Mouse (Mus musculus): Measurements from ENCODE around the gene Cars2. TPM values are rescaled to one million over a fixed set of nuclear protein-coding genes. Genes with fewer than 3 reads are reported as not detected.

Gene Cars2
- polyA plus RNA-seq, 1 experiment from 2014 or later = 17.8 TPM

DNA sequence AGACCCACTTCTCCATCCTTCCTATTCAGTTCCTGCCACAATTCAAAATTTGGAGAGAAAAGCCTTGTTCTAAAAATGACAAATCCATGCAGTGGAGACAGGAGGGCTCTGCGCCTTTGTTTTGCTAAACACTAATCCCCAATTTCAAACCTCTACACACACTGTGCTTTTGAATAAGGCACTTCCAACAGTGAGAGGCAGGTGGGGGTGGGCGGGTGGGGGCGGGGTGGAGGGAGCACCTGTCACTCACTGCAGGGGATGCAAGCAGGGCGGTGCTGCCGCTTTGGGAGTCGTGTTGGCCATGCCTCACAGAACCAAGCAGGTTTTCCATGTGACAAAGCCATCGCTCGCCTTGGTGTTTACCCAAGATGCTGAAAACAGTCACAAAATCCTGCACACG, 16.1 kb downstream of the Cars2 start:
- Histone ChIP-seq H3K4me3 (ENCODE audit: low read depth, low read length) (no peak overlapping the region), H3K4me1 (ENCODE audit: control insufficient read depth, insufficient read depth, low read length) (no peaks in the 10 kb centered on the region), H3K36me3 (ENCODE audit: control insufficient read depth, insufficient read depth, low read length) (peaks cover 2% of the 10 kb centered on the region; the same call in 1 of the 2 replicates), H3K9me3 (ENCODE audit: control insufficient read depth, low read length) (no peaks in the 10 kb centered on the region), H3K9ac (ENCODE audit: low read length) (no peak overlapping the region), H3K4me2 (ENCODE audit: low read depth, severe bottlenecking) (no peak overlapping the region), H3K27ac (replicated peaks; ENCODE audit: low read depth, low read length) (no peak overlapping the region), H3K27me3 (ENCODE audit: control insufficient read depth, insufficient read depth, low read length) (no peaks in the 10 kb centered on the region)
- no peak for DNase-seq (ENCODE audit: low spot score)
- 45% methylated on average over 9 of the region's 9 CpGs for WGBS
- ATAC-seq (ENCODE audit: insufficient number of reproducible peaks, low FRiP score, low TSS enrichment, low read depth) = no peak

DNA sequence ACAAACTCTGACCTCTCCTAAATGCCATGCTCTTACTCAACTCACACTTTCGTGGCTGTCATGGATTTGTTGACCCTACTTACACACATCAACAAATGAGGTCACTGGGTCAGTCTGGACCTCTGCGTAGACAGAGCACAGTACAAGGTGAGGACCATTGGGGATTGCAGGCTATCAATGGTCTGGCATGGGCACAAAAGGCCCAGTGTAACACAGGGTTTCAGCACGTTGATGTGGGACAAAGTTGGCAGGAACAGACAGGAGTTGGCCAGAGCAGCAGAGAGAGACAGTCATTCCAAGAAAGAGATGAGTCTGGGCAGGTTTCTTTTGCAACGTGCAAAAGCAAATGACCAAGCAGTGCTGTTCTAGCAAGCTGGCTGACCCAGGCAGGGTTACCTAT, 19.7 kb downstream of the Cars2 start:
- no peak overlapping the region for H3K4me3 ChIP-seq (ENCODE audit: low read depth, low read length)
- peaks cover 4% of the 10 kb centered on the region for H3K36me3 ChIP-seq (ENCODE audit: control insufficient read depth, insufficient read depth, low read length)
- H3K27me3 ChIP-seq (ENCODE audit: control insufficient read depth, insufficient read depth, low read length) = no peaks in the 10 kb centered on the region

DNA sequence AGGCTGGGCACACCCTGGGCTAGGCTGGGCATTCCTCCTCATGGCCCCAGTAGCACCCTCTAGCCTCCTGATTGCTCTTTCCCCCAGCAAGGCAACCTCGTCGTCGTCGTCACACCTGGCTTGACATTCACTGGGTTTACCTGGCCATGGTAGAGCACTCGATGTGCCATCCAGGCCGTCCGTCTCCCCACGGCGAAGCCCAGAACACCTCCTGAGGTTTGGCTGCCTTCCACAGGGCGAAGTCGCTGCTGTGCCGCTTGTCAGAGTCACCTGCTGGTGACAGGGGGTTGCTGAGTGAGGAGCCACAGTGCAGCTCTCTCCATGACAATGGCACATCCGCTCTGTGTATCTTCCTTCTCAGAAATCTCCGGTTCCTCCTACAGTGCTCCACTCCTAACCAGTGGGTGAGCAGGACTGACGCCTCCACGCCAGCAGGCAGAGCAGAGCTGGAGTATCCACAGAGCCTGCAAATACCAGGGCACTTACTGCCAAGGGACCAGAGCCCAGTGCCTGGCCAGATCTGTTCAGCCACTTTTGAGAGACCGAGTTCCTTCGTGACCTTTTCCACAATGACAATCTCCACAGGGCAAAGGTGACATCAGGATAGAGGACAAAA, 20.3 kb downstream of the Cars2 start:
- H3K27ac ChIP-seq (replicated peaks; ENCODE audit: low read depth, low read length) = no peak overlapping the region
- H3K9ac ChIP-seq (ENCODE audit: low read length) = no peak overlapping the region
- peaks cover 4% of the 10 kb centered on the region for H3K36me3 ChIP-seq (ENCODE audit: control insufficient read depth, insufficient read depth, low read length)
- H3K4me1 ChIP-seq (ENCODE audit: control insufficient read depth, insufficient read depth, low read length) = no peaks in the 10 kb centered on the region
- no peak overlapping the region for H3K4me3 ChIP-seq (ENCODE audit: low read depth, low read length)
- ATAC-seq (ENCODE audit: insufficient number of reproducible peaks, low FRiP score, low TSS enrichment, low read depth) (no peak), DNase-seq (ENCODE audit: low spot score) (no peak)
- no peaks in the 10 kb centered on the region for H3K27me3 ChIP-seq (ENCODE audit: control insufficient read depth, insufficient read depth, low read length)
- H3K9me3 ChIP-seq (ENCODE audit: control insufficient read depth, low read length) = no peaks in the 10 kb centered on the region
- no peak overlapping the region for H3K4me2 ChIP-seq (ENCODE audit: low read depth, severe bottlenecking)
- WGBS = 83% methylated on average over 18 of the region's 18 CpGs

More for the DNA sequence above, 19.7 kb downstream of the Cars2 start:
- 80% methylated on average over 4 of the region's 4 CpGs for WGBS
- Histone ChIP-seq H3K9ac (ENCODE audit: low read length) (no peak overlapping the region), H3K9me3 (ENCODE audit: control insufficient read depth, low read length) (no peaks in the 10 kb centered on the region), H3K4me1 (ENCODE audit: control insufficient read depth, insufficient read depth, low read length) (no peaks in the 10 kb centered on the region), H3K27ac (replicated peaks; ENCODE audit: low read depth, low read length) (no peak overlapping the region), H3K4me2 (ENCODE audit: low read depth, severe bottlenecking) (no peak overlapping the region)
- DNase-seq (ENCODE audit: low spot score) = no peak
- ATAC-seq (ENCODE audit: insufficient number of reproducible peaks, low FRiP score, low TSS enrichment, low read depth) = no peak

DNA sequence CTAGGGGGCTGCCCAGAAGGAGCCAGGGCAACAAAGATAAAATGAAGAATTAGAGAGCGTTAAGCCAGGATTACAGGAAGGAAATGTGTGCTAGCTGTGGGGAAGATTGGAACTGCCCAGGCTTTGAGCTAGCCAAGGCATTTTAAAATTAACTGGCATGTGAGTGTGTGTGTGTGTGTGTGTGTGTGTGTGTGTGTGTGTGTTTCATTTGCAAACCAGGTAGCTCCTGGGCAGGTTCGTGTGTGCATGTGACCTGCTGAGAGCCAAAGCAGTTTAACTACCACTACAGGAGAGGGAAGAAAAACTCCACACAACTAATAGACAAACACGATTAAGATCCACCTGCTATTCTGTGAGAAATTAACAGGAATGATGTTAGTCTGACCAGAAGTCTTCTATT, 27.3 kb downstream of the Cars2 start:
- no peaks in the 10 kb centered on the region for H3K27me3 ChIP-seq (ENCODE audit: control insufficient read depth, insufficient read depth, low read length)
- H3K4me2 ChIP-seq (ENCODE audit: low read depth, severe bottlenecking) = no peak overlapping the region
- DNase-seq (ENCODE audit: low spot score) (no peak), ATAC-seq (ENCODE audit: insufficient number of reproducible peaks, low FRiP score, low TSS enrichment, low read depth) (no peak)
- H3K36me3 ChIP-seq (ENCODE audit: control insufficient read depth, insufficient read depth, low read length) = peaks cover 7% of the 10 kb centered on the region
- 89% methylated on average over 3 of the region's 3 CpGs for WGBS
- H3K4me3 ChIP-seq (ENCODE audit: low read depth, low read length) = no peak overlapping the region
- no peak overlapping the region for H3K27ac ChIP-seq (replicated peaks; ENCODE audit: low read depth, low read length)
- H3K9ac ChIP-seq (ENCODE audit: low read length) = no peak overlapping the region
- no peaks in the 10 kb centered on the region for H3K4me1 ChIP-seq (ENCODE audit: control insufficient read depth, insufficient read depth, low read length)
- H3K9me3 ChIP-seq (ENCODE audit: control insufficient read depth, low read length) = no peaks in the 10 kb centered on the region

DNA sequence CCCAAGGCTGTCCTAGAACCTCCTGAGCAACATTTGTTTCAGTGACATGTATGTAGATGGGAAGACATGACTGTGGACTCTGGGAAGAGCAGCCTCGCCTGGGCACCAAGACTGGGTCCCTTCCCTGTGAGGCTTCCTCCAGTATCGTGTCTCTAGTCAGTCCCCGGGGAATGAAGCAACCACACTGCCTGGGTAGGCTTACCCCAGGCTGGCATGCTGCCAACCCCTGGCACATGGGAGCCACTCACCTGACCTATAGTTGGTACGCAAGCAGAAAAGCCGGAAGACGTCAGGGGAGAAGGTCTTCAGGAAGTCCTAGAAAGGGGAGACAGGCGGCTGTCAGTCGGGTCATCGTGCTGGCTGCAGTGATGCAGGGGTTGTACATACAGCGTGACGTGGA, 31.9 kb downstream of the Cars2 start:
- WGBS = 97% methylated on average over 11 of the region's 11 CpGs
- Histone ChIP-seq H3K9ac (ENCODE audit: low read length) (no peak overlapping the region), H3K4me3 (ENCODE audit: low read depth, low read length) (no peak overlapping the region), H3K36me3 (ENCODE audit: control insufficient read depth, insufficient read depth, low read length) (peaks cover 13% of the 10 kb centered on the region; the same call in 1 of the 2 replicates), H3K27me3 (ENCODE audit: control insufficient read depth, insufficient read depth, low read length) (no peaks in the 10 kb centered on the region), H3K4me1 (ENCODE audit: control insufficient read depth, insufficient read depth, low read length) (no peaks in the 10 kb centered on the region), H3K9me3 (ENCODE audit: control insufficient read depth, low read length) (no peaks in the 10 kb centered on the region), H3K4me2 (ENCODE audit: low read depth, severe bottlenecking) (no peak overlapping the region), H3K27ac (replicated peaks; ENCODE audit: low read depth, low read length) (no peak overlapping the region)
- no peak for ATAC-seq (ENCODE audit: insufficient number of reproducible peaks, low FRiP score, low TSS enrichment, low read depth)
- no peak for DNase-seq (ENCODE audit: low spot score)

DNA sequence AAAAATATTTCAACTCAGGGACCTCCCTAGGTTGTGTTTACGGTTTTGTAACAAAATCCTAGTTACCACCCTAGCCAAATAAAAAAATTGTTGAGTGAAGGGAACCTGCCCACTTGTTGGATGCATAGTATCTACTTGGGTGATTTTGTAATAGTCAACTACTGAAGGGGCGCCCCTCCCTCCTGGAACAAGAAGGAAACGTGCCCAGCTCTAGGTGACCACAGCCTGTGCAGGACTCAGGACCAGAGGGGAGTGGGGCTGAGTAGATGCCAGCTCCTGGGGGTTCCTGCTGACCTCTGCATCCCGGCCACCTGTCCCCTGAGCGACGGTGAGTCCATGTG, 32.6 kb downstream of the Cars2 start:
- H3K4me3 ChIP-seq (ENCODE audit: low read depth, low read length) = no peak overlapping the region
- H3K4me2 ChIP-seq (ENCODE audit: low read depth, severe bottlenecking) = no peak overlapping the region
- WGBS = 89% methylated on average over 6 of the region's 6 CpGs
- H3K36me3 ChIP-seq (ENCODE audit: control insufficient read depth, insufficient read depth, low read length) = peaks cover 13% of the 10 kb centered on the region; the same call in 1 of the 2 replicates
- ATAC-seq (ENCODE audit: insufficient number of reproducible peaks, low FRiP score, low TSS enrichment, low read depth) = no peak
- no peak overlapping the region for H3K27ac ChIP-seq (replicated peaks; ENCODE audit: low read depth, low read length)
- no peaks in the 10 kb centered on the region for H3K9me3 ChIP-seq (ENCODE audit: control insufficient read depth, low read length)
- H3K4me1 ChIP-seq (ENCODE audit: control insufficient read depth, insufficient read depth, low read length) = no peaks in the 10 kb centered on the region
- no peak overlapping the region for H3K9ac ChIP-seq (ENCODE audit: low read length)
- DNase-seq (ENCODE audit: low spot score) = no peak
- no peaks in the 10 kb centered on the region for H3K27me3 ChIP-seq (ENCODE audit: control insufficient read depth, insufficient read depth, low read length)

DNA sequence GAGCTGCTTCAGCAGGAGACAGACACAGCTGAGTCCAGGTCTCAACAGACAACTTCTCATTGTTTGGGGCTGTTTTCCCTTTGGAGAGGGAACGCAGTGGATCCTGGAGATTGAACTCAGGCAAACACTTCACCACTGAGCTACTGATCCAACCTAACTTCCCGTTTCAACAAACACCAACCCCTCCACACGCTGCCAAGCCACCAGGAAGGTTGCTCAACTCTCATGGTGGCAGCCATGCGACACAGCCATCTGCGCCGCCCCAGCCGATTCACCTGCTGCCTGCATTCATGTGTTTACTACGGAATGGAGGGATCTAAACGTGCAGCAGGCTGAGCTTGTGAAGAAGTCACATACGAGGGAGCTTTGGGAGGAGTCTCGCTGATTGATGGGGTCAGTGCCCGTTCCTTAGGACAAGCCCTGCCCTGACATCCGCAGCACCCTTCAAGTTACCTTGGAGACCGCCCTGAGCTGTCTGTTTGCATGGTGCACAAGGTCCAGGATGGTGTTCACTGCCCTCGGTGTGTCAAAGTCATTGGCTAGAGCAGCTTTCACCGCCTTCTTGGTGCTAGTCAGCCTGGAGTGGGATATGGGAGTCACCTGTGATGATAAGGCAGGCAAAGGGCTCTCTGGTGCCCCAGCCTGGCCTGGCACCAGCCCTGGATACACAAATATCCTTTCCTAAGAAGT, 33.1 kb downstream of the Cars2 start:
- 80% methylated on average over 16 of the region's 16 CpGs for WGBS

DNA sequence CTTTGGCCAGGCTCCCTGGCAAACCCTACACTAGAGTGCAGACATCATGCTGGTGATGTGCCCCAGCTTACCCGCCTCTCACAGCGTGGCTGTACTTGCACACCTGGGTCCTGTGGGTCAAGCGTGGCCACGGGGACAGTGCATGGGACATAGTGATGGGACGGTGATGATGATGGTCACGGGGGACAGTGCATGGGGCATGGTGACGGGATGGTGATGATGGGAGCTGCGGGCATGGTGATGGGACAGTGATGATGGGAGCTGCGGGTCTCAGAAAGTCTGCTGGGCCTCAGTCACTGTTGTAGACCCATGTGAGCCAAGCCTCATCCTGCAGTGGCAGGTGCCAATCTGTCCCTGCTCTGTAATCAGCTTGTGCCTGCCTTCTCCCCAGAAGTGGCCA, 34.3 kb downstream of the Cars2 start:
- ATAC-seq (ENCODE audit: insufficient number of reproducible peaks, low FRiP score, low TSS enrichment, low read depth) (no peak), DNase-seq (ENCODE audit: low spot score) (no peak)
- Histone ChIP-seq H3K4me1 (ENCODE audit: control insufficient read depth, insufficient read depth, low read length) (no peaks in the 10 kb centered on the region), H3K9me3 (ENCODE audit: control insufficient read depth, low read length) (no peaks in the 10 kb centered on the region), H3K9ac (ENCODE audit: low read length) (no peak overlapping the region), H3K36me3 (ENCODE audit: control insufficient read depth, insufficient read depth, low read length) (peaks cover 15% of the 10 kb centered on the region; the same call in 1 of the 2 replicates), H3K4me2 (ENCODE audit: low read depth, severe bottlenecking) (no peak overlapping the region), H3K27me3 (ENCODE audit: control insufficient read depth, insufficient read depth, low read length) (no peaks in the 10 kb centered on the region), H3K27ac (replicated peaks; ENCODE audit: low read depth, low read length) (no peak overlapping the region), H3K4me3 (ENCODE audit: low read depth, low read length) (no peak overlapping the region)
- 94% methylated on average over 9 of the region's 9 CpGs for WGBS

More for the DNA sequence above, 33.1 kb downstream of the Cars2 start:
- ATAC-seq (ENCODE audit: insufficient number of reproducible peaks, low FRiP score, low TSS enrichment, low read depth) = no peak
- Histone ChIP-seq H3K4me3 (ENCODE audit: low read depth, low read length) (no peak overlapping the region), H3K27ac (replicated peaks; ENCODE audit: low read depth, low read length) (no peak overlapping the region), H3K4me2 (ENCODE audit: low read depth, severe bottlenecking) (no peak overlapping the region), H3K9me3 (ENCODE audit: control insufficient read depth, low read length) (no peaks in the 10 kb centered on the region), H3K36me3 (ENCODE audit: control insufficient read depth, insufficient read depth, low read length) (peaks cover 11% of the 10 kb centered on the region; the same call in 1 of the 2 replicates), H3K9ac (ENCODE audit: low read length) (no peak overlapping the region), H3K27me3 (ENCODE audit: control insufficient read depth, insufficient read depth, low read length) (no peaks in the 10 kb centered on the region), H3K4me1 (ENCODE audit: control insufficient read depth, insufficient read depth, low read length) (no peaks in the 10 kb centered on the region)
- no peak for DNase-seq (ENCODE audit: low spot score)

Measured in limb, embryonic 11.5 days (tissue).